Mouse (Mus musculus) olfactory bulb, adult 2 months (tissue): ENCODE results near the gene Abcc10.

ENCODE experiments used
- CTCF ChIP-seq: fragments of 200-500 bp; IDR thresholded peaks from 2 replicates; pipeline ENCODE4 v1.5.1; 2012; ENCODE audit warnings: low read depth, mild to moderate bottlenecking, low read length, moderate library complexity; ENCODE audit not compliant: insufficient read depth
- POLR2A ChIP-seq: fragments of 200-500 bp; IDR thresholded peaks from 2 replicates; pipeline ENCODE4 v1.6.1; 2012; ENCODE audit warnings: mild to moderate bottlenecking, low read depth, low read length, moderate library complexity; ENCODE audit not compliant: insufficient read depth

GRCm38 (mm10) chr17:46274465-46274864, 53.7 kb downstream of the Abcc10 start:
- no peak for TF ChIP-seq CTCF
- no peak for TF ChIP-seq POLR2A
